Mouse (Mus musculus) heart, adult 2 months (tissue): ENCODE measurements around the gene Pcgf6. TPM values are rescaled to one million over a fixed set of nuclear protein-coding genes. Genes with fewer than 3 reads are reported as not detected.

Experiments used
- DNase-seq, 2 experiments: peaks; one replicate each; pipeline ENCODE4 v3.0.0; 2021
- H3K27ac ChIP-seq: fragments of 200-600 bp; 2 replicates; pipeline ENCODE4 v1.8.1; 2022
- H3K27me3 ChIP-seq: fragments of 200-500 bp; 2 replicates; pipeline ENCODE4 v1.6.1; 2012; ENCODE audit warnings: mild to moderate bottlenecking, low read length, inconsistent platforms, mixed read lengths; ENCODE audit not compliant: control insufficient read depth, insufficient read depth
- H3K36me3 ChIP-seq: fragments of 200-500 bp; 2 replicates; pipeline ENCODE4 v1.6.1; 2012; ENCODE audit warnings: low read length, inconsistent platforms; ENCODE audit not compliant: control insufficient read depth, insufficient read depth
- H3K4me1 ChIP-seq: fragments of 200-500 bp; 2 replicates; pipeline ENCODE4 v1.6.1; 2011; ENCODE audit warnings: low read length; ENCODE audit not compliant: control insufficient read depth, insufficient read depth
- H3K4me3 ChIP-seq: fragments of 200-600 bp; 2 replicates; pipeline ENCODE4 v1.8.1; 2022
- H3K79me2 ChIP-seq: fragments of 200-500 bp; replicated peaks from 2 replicates; pipeline ENCODE4 v1.6.1; 2012; ENCODE audit warnings: mild to moderate bottlenecking, inconsistent platforms, low read length, moderate library complexity, mixed read lengths; ENCODE audit not compliant: control insufficient read depth, insufficient read depth
- H3K9ac ChIP-seq: fragments of 200-500 bp; 2 replicates; pipeline ENCODE4 v1.6.1; 2012; ENCODE audit warnings: low read depth, mild to moderate bottlenecking, control low read depth, inconsistent platforms, low read length, mixed read lengths
- CTCF ChIP-seq: fragments of 200-600 bp; IDR thresholded peaks from 2 replicates; pipeline ENCODE4 v1.8.1; 2022; ENCODE audit warnings: antibody characterized with exemption, mild to moderate bottlenecking, moderate library complexity
- EP300 ChIP-seq: fragments of 200-500 bp; IDR thresholded peaks from 2 replicates; pipeline ENCODE4 v1.6.1; 2011; ENCODE audit warnings: low read depth, low read length, control low read depth; ENCODE audit not compliant: insufficient read depth
- POLR2A ChIP-seq: fragments of 200-500 bp; IDR thresholded peaks from 2 replicates; pipeline ENCODE4 v1.6.1; 2011; ENCODE audit warnings: mild to moderate bottlenecking, low read depth, low read length, control low read depth; ENCODE audit not compliant: insufficient read depth
- WGBS: fragments of 180-500 bp; shearing (Covaris S2); methylation state at CpG from one replicate; pipeline ENCODE4 v1.1.7; 2018; 5-methylcytosine and 5-hydroxymethylcytosine counted together
- intact Hi-C: fragments of 180-260 bp; cut with DNase I; formaldehyde crosslinking; loops from one replicate; pipeline ENCODE4 v1.15.1; 2025
- polyA plus RNA-seq: library from polyadenylated mRNA; depleted of rRNA; stranded (reverse); fragments of >200 nt; gene quantifications from 2 replicates; pipeline ENCODE4 v1.2.3, GENCODE M21; 2012
- total RNA-seq, 2 experiments: library from RNA; stranded (reverse); gene quantifications; 2 replicates each; pipeline ENCODE4 v1.2.3; 2021

Gene Pcgf6
- total and polyA plus RNA-seq, 3 experiments: 2.5 to 3.2 (median 2.7) TPM

- TF ChIP-seq EP300 (no peak), CTCF (no peak), POLR2A (no peak)
- Histone ChIP-seq H3K27ac (no peak overlapping the region), H3K36me3 (no peaks in the 10 kb centered on the region), H3K27me3 (no peaks in the 10 kb centered on the region), H3K4me3 (no peak overlapping the region), H3K79me2 (no peaks in the 10 kb centered on the region), H3K9ac (no peak overlapping the region), H3K4me1 (no peaks in the 10 kb centered on the region)
- intact Hi-C loops: no loop called here
- WGBS: 79% methylated on average over 4 of the region's 4 CpGs
- DNase-seq: no peak
These were observed 15.8 kb downstream of the Pcgf6 start for GRCm38 (mm10) chr19:47034916-47035315.

- no peaks in the 10 kb centered on the region for H3K4me1 ChIP-seq
- no peaks in the 10 kb centered on the region for H3K79me2 ChIP-seq
- TF ChIP-seq CTCF (no peak), POLR2A (no peak), EP300 (no peak)
- DNase-seq: no peak
- 92% methylated on average over 6 of the region's 6 CpGs for WGBS
- intact Hi-C loops: no loop called here
- no peak overlapping the region for H3K27ac ChIP-seq
- H3K36me3 ChIP-seq: no peaks in the 10 kb centered on the region
- no peak overlapping the region for H3K4me3 ChIP-seq
- H3K9ac ChIP-seq: no peak overlapping the region
- H3K27me3 ChIP-seq: no peaks in the 10 kb centered on the region
These were observed 18.9 kb downstream of the Pcgf6 start for GRCm38 (mm10) chr19:47031770-47032169.

GRCm38 (mm10) chr19:47029796-47030195 lies 20.9 kb downstream of the Pcgf6 start:
- H3K4me1 ChIP-seq: no peaks in the 10 kb centered on the region
- no peak overlapping the region for H3K9ac ChIP-seq
- H3K27me3 ChIP-seq: no peaks in the 10 kb centered on the region
- no peak for DNase-seq
- H3K27ac ChIP-seq: no peak overlapping the region
- no peaks in the 10 kb centered on the region for H3K36me3 ChIP-seq
- TF ChIP-seq CTCF (no peak), POLR2A (no peak), EP300 (no peak)
- 84% methylated on average over 9 of the region's 9 CpGs for WGBS
- no peaks in the 10 kb centered on the region for H3K79me2 ChIP-seq
- intact Hi-C loops: no loop called here
- no peak overlapping the region for H3K4me3 ChIP-seq

DNA sequence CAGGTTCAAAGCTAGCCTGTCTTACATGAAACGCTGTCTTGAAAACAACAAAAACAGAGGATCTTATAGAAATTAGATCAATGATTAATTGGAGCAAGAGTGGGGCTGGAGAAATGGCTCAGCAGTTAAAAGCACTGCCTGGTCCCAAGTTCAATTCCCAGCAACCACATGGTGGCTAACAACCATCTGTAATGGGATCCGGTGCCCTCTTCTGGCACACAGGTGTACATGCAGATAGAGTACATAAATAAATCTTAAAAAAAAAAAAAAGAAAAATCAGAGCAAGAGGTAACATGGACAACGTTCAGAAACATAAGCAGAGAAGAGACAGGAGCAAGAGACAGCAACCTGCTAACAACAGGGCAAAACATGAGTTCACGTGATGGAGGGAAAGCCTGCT lies 24.2 kb downstream of the Pcgf6 start:
- Histone ChIP-seq H3K4me3 (no peak overlapping the region), H3K27ac (no peak overlapping the region), H3K4me1 (no peaks in the 10 kb centered on the region), H3K27me3 (no peaks in the 10 kb centered on the region), H3K9ac (no peak overlapping the region), H3K36me3 (no peaks in the 10 kb centered on the region), H3K79me2 (no peaks in the 10 kb centered on the region)
- intact Hi-C loops: no loop called here
- no peak for DNase-seq
- TF ChIP-seq CTCF (no peak), EP300 (no peak), POLR2A (no peak)
- 80% methylated on average over 4 of the region's 4 CpGs for WGBS

DNA sequence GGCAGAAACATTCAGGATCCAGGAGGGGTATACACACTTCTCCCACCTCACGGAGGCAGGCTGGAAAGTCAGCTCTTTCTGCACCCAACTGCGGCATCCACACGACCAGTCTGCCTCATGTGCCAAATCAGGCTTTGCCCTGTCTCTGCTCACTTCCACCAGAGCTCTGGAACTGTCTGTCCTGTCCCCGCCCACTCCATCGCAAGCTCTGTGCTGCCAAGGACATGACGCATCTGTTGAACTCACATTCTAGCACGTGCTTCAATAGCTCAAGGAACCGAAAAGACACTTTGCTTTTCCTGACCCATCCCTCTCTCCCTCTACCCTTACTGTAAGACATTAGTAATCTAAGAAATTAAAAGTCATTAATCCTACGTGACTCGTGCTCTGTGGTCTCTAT lies 25.8 kb downstream of the Pcgf6 start:
- intact Hi-C loops: no loop called here
- Histone ChIP-seq H3K4me3 (no peak overlapping the region), H3K36me3 (no peaks in the 10 kb centered on the region), H3K79me2 (no peaks in the 10 kb centered on the region), H3K4me1 (no peaks in the 10 kb centered on the region), H3K27ac (no peak overlapping the region), H3K9ac (no peak overlapping the region), H3K27me3 (no peaks in the 10 kb centered on the region)
- 45% methylated on average over 10 of the region's 10 CpGs for WGBS
- TF ChIP-seq POLR2A (no peak), CTCF (no peak), EP300 (no peak)
- no peak for DNase-seq

DNA sequence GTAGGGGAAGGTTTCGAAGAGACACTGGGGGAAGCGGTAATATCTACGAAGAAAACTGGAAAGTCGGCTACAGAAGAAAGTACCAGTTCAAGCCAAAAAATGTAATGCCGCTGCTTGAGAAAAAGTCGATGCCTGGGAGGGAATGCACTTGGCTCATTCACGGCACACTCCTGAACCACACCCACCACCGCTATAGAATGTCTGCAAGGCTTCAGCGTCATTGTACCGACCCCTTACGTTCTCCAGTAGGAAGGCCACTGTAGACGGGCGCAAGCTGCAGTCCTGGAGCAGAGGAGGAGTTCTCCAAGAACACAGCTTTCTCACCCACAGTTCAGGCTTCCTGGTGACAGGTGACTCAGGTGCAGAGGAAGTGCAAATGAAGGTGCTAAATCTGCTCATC lies 27.2 kb downstream of the Pcgf6 start:
- Histone ChIP-seq H3K4me1 (no peaks in the 10 kb centered on the region), H3K36me3 (no peaks in the 10 kb centered on the region), H3K9ac (no peak overlapping the region), H3K27me3 (no peaks in the 10 kb centered on the region), H3K27ac (no peak overlapping the region), H3K79me2 (no peaks in the 10 kb centered on the region), H3K4me3 (no peak overlapping the region)
- WGBS: 77% methylated on average over 13 of the region's 13 CpGs
- TF ChIP-seq POLR2A: no peak
- no peak for TF ChIP-seq CTCF
- no peak for TF ChIP-seq EP300
- intact Hi-C loops: no loop called here
- no peak for DNase-seq
